Mouse (Mus musculus) kidney, embryonic 15.5 days (tissue): ENCODE measurements around the gene Bean1. TPM values are rescaled to one million over a fixed set of nuclear protein-coding genes. Genes with fewer than 3 reads are reported as not detected.
A peak's percentile ranks its signal among the peaks of the same experiment; 100 is the strongest.
"Not testable (repeated sequence)": the region's sequence is repeated elsewhere in the genome, so short reads cannot be mapped to it uniquely, and the experiment has no call there.

Experiments used
- ATAC-seq: fragments of 200-750 bp; cut with Nextera tagmentation; replicated peaks from 2 replicates; pipeline ENCODE4 v1.8.0; 2017; ENCODE audit warnings: moderate TSS enrichment; ENCODE audit not compliant: low FRiP score
- H3K27ac ChIP-seq: fragments of 300-500 bp; sonication (generic); 2 replicates; pipeline ENCODE4 v1.5.1; 2015; ENCODE audit warnings: mild to moderate bottlenecking, inconsistent platforms
- H3K27me3 ChIP-seq: fragments of 300-500 bp; sonication (generic); 2 replicates; pipeline ENCODE4 v1.6.1; 2015; ENCODE audit warnings: inconsistent platforms
- H3K36me3 ChIP-seq: fragments of 300-500 bp; sonication (generic); 2 replicates; pipeline ENCODE4 v1.6.1; 2015; ENCODE audit warnings: inconsistent platforms
- H3K4me1 ChIP-seq: fragments of 300-500 bp; sonication (generic); 2 replicates; pipeline ENCODE4 v1.6.1; 2015; ENCODE audit warnings: inconsistent platforms
- H3K4me2 ChIP-seq: fragments of 300-500 bp; sonication (generic); 2 replicates; pipeline ENCODE4 v1.6.1; 2015; ENCODE audit warnings: moderate library complexity, mild to moderate bottlenecking, inconsistent platforms
- H3K4me3 ChIP-seq: fragments of 300-500 bp; sonication (generic); replicated peaks from 2 replicates; pipeline ENCODE4 v1.5.1; 2015; ENCODE audit warnings: mild to moderate bottlenecking, inconsistent platforms
- H3K9ac ChIP-seq: fragments of 300-500 bp; sonication (generic); 2 replicates; pipeline ENCODE4 v1.6.1; 2015; ENCODE audit warnings: mild to moderate bottlenecking, inconsistent platforms
- H3K9me3 ChIP-seq: fragments of 300-500 bp; sonication (generic); replicated peaks from 2 replicates; pipeline ENCODE4 v1.6.1; 2016; ENCODE audit warnings: inconsistent platforms
- WGBS: fragments of 180-500 bp; shearing (Covaris S2); methylation state at CpG from one replicate; pipeline ENCODE4 v1.1.7; 2015; ENCODE audit warnings: mixed read lengths; 5-methylcytosine and 5-hydroxymethylcytosine counted together
- polyA plus RNA-seq: library from polyadenylated mRNA; unstranded; fragments of >200 nt; fragmentation: Nextera tagmentation; extraction: Ambion mirVana; gene quantifications from 2 replicates; pipeline ENCODE4 v1.2.1, GENCODE M21; 2015

Bean1 gene
- polyA plus RNA-seq, 1 experiment from 2014 or later: 2.4 TPM

- Histone ChIP-seq H3K27me3 (no peaks in the 10 kb centered on the region), H3K27ac (no peak overlapping the region), H3K9me3 (no peaks in the 10 kb centered on the region), H3K4me1 (peaks cover 35% of the 10 kb centered on the region), H3K4me3 (no peak overlapping the region), H3K4me2 (no peak overlapping the region), H3K9ac (no peak overlapping the region), H3K36me3 (peaks cover 8% of the 10 kb centered on the region)
- 87% methylated on average over 7 of the region's 7 CpGs for WGBS
- ATAC-seq: no peak
Observed at GRCm38 (mm10) chr8:104249442-104249996, 79.3 kb downstream of the Bean1 start.

- peak within 1 kb of the TSS; percentile 84 for H3K4me2 ChIP-seq
- peak; percentile 89 for ATAC-seq
- no peaks in the 10 kb centered on the region; the same call in 1 of the 2 replicates for H3K36me3 ChIP-seq
- peaks cover 35% of the 10 kb centered on the region for H3K4me1 ChIP-seq
- no peaks in the 10 kb centered on the region for H3K9me3 ChIP-seq
- WGBS: 4% methylated on average over 41 of the region's 41 CpGs
- H3K4me3 ChIP-seq: peak within 1 kb of the TSS; percentile 80
- no peaks in the 10 kb centered on the region for H3K27me3 ChIP-seq
- H3K27ac ChIP-seq: peak within 1 kb of the TSS; percentile 93
- H3K9ac ChIP-seq: peak within 1 kb of the TSS; percentile 71
Observed at GRCm38 (mm10) chr8:104250439-104251367, 80.5 kb downstream of the Bean1 start, which contains the start of gene Cklf. Cklf (plus strand) TSS chr8:104250861.

- H3K9me3 ChIP-seq: no peaks in the 10 kb centered on the region
- no peaks in the 10 kb centered on the region for H3K27me3 ChIP-seq
- peak overlapping the region; percentile 80 for H3K4me3 ChIP-seq
- under 1% methylated on average over 7 of the region's 7 CpGs for WGBS
- peak; percentile 38 for ATAC-seq
- peaks cover 32% of the 10 kb centered on the region for H3K4me1 ChIP-seq
- peak overlapping the region; percentile 93 for H3K27ac ChIP-seq
- peak overlapping the region; percentile 84 for H3K4me2 ChIP-seq
- H3K36me3 ChIP-seq: no peaks in the 10 kb centered on the region
- peak overlapping the region; percentile 71 for H3K9ac ChIP-seq
Observed at GRCm38 (mm10) chr8:104251461-104251860, 81.2 kb downstream of the Bean1 start.

GRCm38 (mm10) chr8:104253016-104253415 is 82.8 kb downstream of the Bean1 start:
- no peak for ATAC-seq
- Histone ChIP-seq H3K27ac (no peak overlapping the region), H3K36me3 (peaks cover 11% of the 10 kb centered on the region), H3K9ac (no peak overlapping the region), H3K9me3 (no peaks in the 10 kb centered on the region), H3K27me3 (no peaks in the 10 kb centered on the region), H3K4me3 (no peak overlapping the region), H3K4me2 (no peak overlapping the region), H3K4me1 (peaks cover 17% of the 10 kb centered on the region)
- 89% methylated on average over 3 of the region's 3 CpGs for WGBS

GRCm38 (mm10) chr8:104261802-104262201 is 91.6 kb downstream of the Bean1 start:
- H3K4me3 ChIP-seq, H3K9me3 ChIP-seq, H3K9ac ChIP-seq, H3K27ac ChIP-seq, H3K4me1 ChIP-seq, H3K27me3 ChIP-seq, H3K4me2 ChIP-seq, ATAC-seq: not testable (repeated sequence)
- 94% methylated on average over 5 of the region's 5 CpGs for WGBS
- H3K36me3 ChIP-seq: peaks cover 63% of the 10 kb centered on the region

- not testable (repeated sequence) for H3K4me1 ChIP-seq, H3K4me2 ChIP-seq, ATAC-seq, H3K27ac ChIP-seq, H3K9me3 ChIP-seq, H3K9ac ChIP-seq, H3K4me3 ChIP-seq, H3K27me3 ChIP-seq
- H3K36me3 ChIP-seq: peaks cover 38% of the 10 kb centered on the region
- 96% methylated on average over 22 of the region's 22 CpGs for WGBS
Observed at GRCm38 (mm10) chr8:104264271-104264935, 94.2 kb downstream of the Bean1 start.

GRCm38 (mm10) chr8:104268368-104268767 is 98.1 kb downstream of the Bean1 start:
- Histone ChIP-seq H3K4me1 (no peaks in the 10 kb centered on the region), H3K4me2 (no peak overlapping the region), H3K27ac (no peak overlapping the region), H3K9ac (no peak overlapping the region), H3K27me3 (no peaks in the 10 kb centered on the region), H3K9me3 (no peaks in the 10 kb centered on the region), H3K36me3 (peaks cover 16% of the 10 kb centered on the region), H3K4me3 (no peak overlapping the region)
- no peak for ATAC-seq

Other genes starting within 250 kb of the Bean1 start
- gene Cdh5, start 68.8 kb upstream of the Bean1 start, polyA plus RNA-seq: 35.9 and 38.3 TPM in 2 replicates
- 19.7 and 21.0 TPM in 2 replicates for gene Tk2, start 78.1 kb downstream of the Bean1 start, polyA plus RNA-seq
- 43.0 and 46.8 TPM in 2 replicates for gene Cklf, start 80.4 kb downstream of the Bean1 start, polyA plus RNA-seq
- gene Cmtm2a, start 122.7 kb downstream of the Bean1 start, polyA plus RNA-seq: not detected in 2 replicates
- gene Gm45711, start 139.6 kb downstream of the Bean1 start, polyA plus RNA-seq: not detected in 2 replicates
- not detected in 2 replicates for gene Cmtm1, start 139.7 kb downstream of the Bean1 start, polyA plus RNA-seq
- gene Gm11020, start 151.1 kb downstream of the Bean1 start, polyA plus RNA-seq: not detected in 2 replicates
- not detected in 2 replicates for gene Cmtm2b, start 151.8 kb downstream of the Bean1 start, polyA plus RNA-seq
- 152 and 174 TPM in 2 replicates for gene Cmtm3, start 169.0 kb downstream of the Bean1 start, polyA plus RNA-seq
- gene Cmtm4, start 225.4 kb downstream of the Bean1 start, polyA plus RNA-seq: 3.9 and 4.1 TPM in 2 replicates